Mouse (Mus musculus) myocyte (in vitro differentiated cells): Measurements from ENCODE around the gene Exosc5. TPM values are rescaled to one million over a fixed set of nuclear protein-coding genes. Genes with fewer than 3 reads are reported as not detected.

Experiments
- H3K27me3 ChIP-seq: one replicate; pipeline ENCODE4 v1.6.1; 2011; ENCODE audit not compliant: control insufficient read depth, insufficient read depth, insufficient read length
- H3K36me3 ChIP-seq: one replicate; pipeline ENCODE4 v1.6.1; 2011; ENCODE audit not compliant: control insufficient read depth, insufficient read depth
- H3K4me2 ChIP-seq: one replicate; pipeline ENCODE4 v1.6.1; 2011; ENCODE audit warnings: low read depth, control low read depth
- H3K4me3 ChIP-seq: one replicate; pipeline ENCODE4 v1.5.1; 2011; ENCODE audit warnings: mild to moderate bottlenecking, control low read depth, moderate library complexity
- H3K79me2 ChIP-seq: one replicate; pipeline ENCODE4 v1.6.1; 2011; ENCODE audit not compliant: control insufficient read depth, insufficient read depth
- H3ac ChIP-seq: one replicate; pipeline ENCODE4 v1.6.1; 2011; ENCODE audit not compliant: control insufficient read depth, insufficient read length
- CEBPB ChIP-seq: IDR thresholded peaks from 2 replicates; pipeline ENCODE4 v1.6.1; 2011; ENCODE audit warnings: mild to moderate bottlenecking, moderate library complexity; ENCODE audit not compliant: poor library complexity, insufficient read depth, severe bottlenecking
- E2F4 ChIP-seq: IDR thresholded peaks from one replicate; pipeline ENCODE4 v1.6.1; 2011; ENCODE audit warnings: mild to moderate bottlenecking, control low read depth, moderate library complexity; ENCODE audit not compliant: insufficient read depth
- MAX ChIP-seq: IDR thresholded peaks from one replicate; pipeline ENCODE4 v1.6.1; 2011; ENCODE audit warnings: low read depth, mild to moderate bottlenecking, control low read depth
- MYOD1 ChIP-seq, 3 experiments: IDR thresholded peaks; one replicate each; pipeline ENCODE4 v1.6.1; 2011; ENCODE audit warnings: control low read depth in 2 of 3, low read depth in 2 of 3, mild to moderate bottlenecking in 2 of 3, moderate library complexity in 1 of 3; ENCODE audit not compliant: insufficient read length in 2 of 3, control insufficient read depth in 1 of 3
- MYOG ChIP-seq, 3 experiments: IDR thresholded peaks; one replicate each; pipeline ENCODE4 v1.6.1; 2011; ENCODE audit warnings: control low read depth in 2 of 3, low read depth in 2 of 3, mild to moderate bottlenecking in 2 of 3; ENCODE audit not compliant: insufficient read length in 2 of 3, control insufficient read depth in 1 of 3, insufficient read depth in 1 of 3
- POLR2A ChIP-seq: IDR thresholded peaks from one replicate; pipeline ENCODE4 v1.6.1; 2011; ENCODE audit warnings: low read depth, mild to moderate bottlenecking, control low read depth, moderate library complexity; ENCODE audit not compliant: insufficient read length
- POLR2AphosphoS2 ChIP-seq: IDR thresholded peaks from one replicate; pipeline ENCODE4 v1.6.1; 2011; ENCODE audit warnings: low read depth, control low read depth; ENCODE audit not compliant: insufficient read length
- REST ChIP-seq: IDR thresholded peaks from one replicate; pipeline ENCODE4 v1.6.1; 2011; ENCODE audit warnings: mild to moderate bottlenecking, control low read depth, moderate library complexity; ENCODE audit not compliant: insufficient read depth, insufficient read length
- SRF ChIP-seq: IDR thresholded peaks from one replicate; pipeline ENCODE4 v1.6.1; 2011; ENCODE audit warnings: low read depth; ENCODE audit not compliant: control insufficient read depth, insufficient read length
- TCF12 ChIP-seq: IDR thresholded peaks from one replicate; pipeline ENCODE4 v1.6.1; 2011; ENCODE audit warnings: mild to moderate bottlenecking, control low read depth; ENCODE audit not compliant: poor library complexity, insufficient read depth, severe bottlenecking
- TCF3 ChIP-seq: IDR thresholded peaks from one replicate; pipeline ENCODE4 v1.6.1; 2011; ENCODE audit warnings: low read depth, control low read depth; ENCODE audit not compliant: insufficient read length
- USF1 ChIP-seq: IDR thresholded peaks from one replicate; pipeline ENCODE4 v1.6.1; 2011; ENCODE audit warnings: low read depth, mild to moderate bottlenecking, control low read depth, moderate library complexity
- polyA plus RNA-seq: library from polyadenylated mRNA; unstranded; fragments of >200 nt; fragmentation: generic; extraction: Trizol; gene quantifications from one replicate; pipeline ENCODE4 v1.2.1, GENCODE M21; 2012; ENCODE audit warnings: missing spikeins

Gene Exosc5
- polyA plus RNA-seq, 1 experiment = 43.5 TPM

GRCm38 (mm10) chr7:25625594-25626250 lies 33.2 kb upstream of the Exosc5 start:
- no peaks in the 10 kb centered on the region for H3K36me3 ChIP-seq
- TF ChIP-seq REST (no peak), MAX (no peak), POLR2AphosphoS2 (no peak), TCF12 (no peak), E2F4 (no peak), CEBPB (no peak), SRF (no peak), USF1 (no peak)
- H3K79me2 ChIP-seq = no peaks in the 10 kb centered on the region

DNA sequence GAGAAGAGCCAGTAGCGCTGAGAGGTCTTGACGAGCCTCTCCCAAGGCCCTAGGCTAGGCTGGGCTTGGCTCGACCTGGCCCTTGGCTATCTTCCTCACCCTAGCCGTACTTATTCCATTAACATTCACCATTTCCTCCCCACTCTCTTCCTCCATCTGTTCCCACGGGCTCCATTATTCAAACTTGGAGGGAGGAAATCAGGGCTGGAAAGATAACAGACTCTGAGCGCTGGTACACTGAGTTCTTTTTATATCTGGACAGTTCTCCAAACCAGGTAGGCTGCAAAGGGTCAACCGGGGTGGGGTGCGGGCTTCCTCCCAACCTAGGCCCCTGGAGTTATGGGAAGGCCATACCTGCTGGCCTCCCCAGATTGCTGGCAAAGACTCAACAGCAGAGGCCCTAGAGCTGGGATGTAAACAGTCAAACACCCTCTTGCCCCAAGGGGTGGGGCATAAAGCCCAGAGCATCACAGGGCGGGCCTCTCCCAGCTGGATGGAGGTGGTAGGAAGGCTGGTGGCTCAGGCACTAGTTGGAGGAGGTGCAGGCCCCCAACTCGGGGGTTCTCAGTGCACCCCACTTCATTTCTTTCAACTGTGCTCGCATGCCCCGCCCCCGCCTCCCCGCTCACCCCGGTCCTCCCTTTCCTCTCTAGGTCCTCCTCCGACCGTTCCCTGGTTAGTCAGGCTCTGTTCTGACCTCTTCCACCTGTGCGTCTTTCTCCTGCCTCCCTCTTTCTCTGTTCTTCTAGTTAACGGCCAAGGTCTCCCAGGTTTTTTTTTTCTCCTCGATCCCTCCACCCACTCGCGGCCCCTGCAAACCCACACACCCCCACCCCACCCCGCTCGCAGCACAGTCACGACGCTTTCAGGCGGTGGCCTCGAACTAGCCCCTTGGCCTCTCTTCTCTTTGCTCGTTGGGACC lies 32.2 kb upstream of the Exosc5 start, which contains the start of gene B3gnt8:
B3gnt8 (plus strand) TSS at position 146 of the 922 bp plus-strand sequence.
- Histone ChIP-seq H3K4me3 (peak within 1 kb of the TSS; percentile 16), H3K36me3 (no peaks in the 10 kb centered on the region), H3ac (no peak within 1 kb of the TSS), H3K79me2 (no peaks in the 10 kb centered on the region), H3K4me2 (peak within 1 kb of the TSS; percentile 89), H3K27me3 (no peaks in the 10 kb centered on the region)
- TF ChIP-seq TCF12 (no peak), USF1 (no peak), POLR2A (no peak), TCF3 (no peak), SRF (no peak), MYOG (IDR thresholded peaks at IDR 0.05; ENCODE audit: control insufficient read depth in 1 of 3, insufficient read depth in 1 of 3, insufficient read length in 2 of 3, low read depth in 2 of 3) (no peak), MYOD1 (IDR thresholded peaks at IDR 0.05; ENCODE audit: control insufficient read depth in 1 of 3, insufficient read length in 2 of 3, low read depth in 2 of 3) (no peak), E2F4 (no peak), POLR2AphosphoS2 (no peak), MAX (no peak), CEBPB (no peak)

More at GRCm38 (mm10) chr7:25625594-25626250, 33.2 kb upstream of the Exosc5 start:
- H3ac ChIP-seq = no peak overlapping the region
- no peaks in the 10 kb centered on the region for H3K27me3 ChIP-seq
- no peak overlapping the region for H3K4me3 ChIP-seq
- no peak overlapping the region for H3K4me2 ChIP-seq

GRCm38 (mm10) chr7:25627431-25628322 lies 31.3 kb upstream of the Exosc5 start:
- no peak for TF ChIP-seq POLR2AphosphoS2
- TF ChIP-seq POLR2A = peak; percentile 38
- no peak for TF ChIP-seq USF1
- no peak for TF ChIP-seq REST
- TF ChIP-seq MYOG (IDR thresholded peaks at IDR 0.05; ENCODE audit: control insufficient read depth in 1 of 3, insufficient read depth in 1 of 3, insufficient read length in 2 of 3, low read depth in 2 of 3) = no peak
- Histone ChIP-seq H3K27me3 (no peaks in the 10 kb centered on the region), H3ac (no peak overlapping the region), H3K4me2 (peak overlapping the region; percentile 89), H3K79me2 (no peaks in the 10 kb centered on the region), H3K4me3 (peak overlapping the region; percentile 16), H3K36me3 (no peaks in the 10 kb centered on the region)

GRCm38 (mm10) chr7:25628323-25628620 lies 30.7 kb upstream of the Exosc5 start:
- TF ChIP-seq CEBPB = no peak
- TF ChIP-seq MYOD1 (IDR thresholded peaks at IDR 0.05; ENCODE audit: control insufficient read depth in 1 of 3, insufficient read length in 2 of 3, low read depth in 2 of 3) = no peak
- TF ChIP-seq USF1 = no peak
- TF ChIP-seq MAX = no peak
- no peak for TF ChIP-seq TCF3
- no peak for TF ChIP-seq POLR2A
- no peak for TF ChIP-seq TCF12
- no peak for TF ChIP-seq E2F4
- no peak for TF ChIP-seq MYOG (IDR thresholded peaks at IDR 0.05; ENCODE audit: control insufficient read depth in 1 of 3, insufficient read depth in 1 of 3, insufficient read length in 2 of 3, low read depth in 2 of 3)
- Histone ChIP-seq H3K36me3 (no peaks in the 10 kb centered on the region), H3ac (no peak overlapping the region), H3K4me2 (peak overlapping the region; percentile 89), H3K4me3 (no peak overlapping the region), H3K27me3 (no peaks in the 10 kb centered on the region), H3K79me2 (no peaks in the 10 kb centered on the region)
